Mouse (Mus musculus): ENCODE measurements around the gene Omt2a.
"Not testable (repeated sequence)": the region's sequence is repeated elsewhere in the genome, so short reads cannot be mapped to it uniquely, and the experiment has no call there.

The Omt2a gene

DNA sequence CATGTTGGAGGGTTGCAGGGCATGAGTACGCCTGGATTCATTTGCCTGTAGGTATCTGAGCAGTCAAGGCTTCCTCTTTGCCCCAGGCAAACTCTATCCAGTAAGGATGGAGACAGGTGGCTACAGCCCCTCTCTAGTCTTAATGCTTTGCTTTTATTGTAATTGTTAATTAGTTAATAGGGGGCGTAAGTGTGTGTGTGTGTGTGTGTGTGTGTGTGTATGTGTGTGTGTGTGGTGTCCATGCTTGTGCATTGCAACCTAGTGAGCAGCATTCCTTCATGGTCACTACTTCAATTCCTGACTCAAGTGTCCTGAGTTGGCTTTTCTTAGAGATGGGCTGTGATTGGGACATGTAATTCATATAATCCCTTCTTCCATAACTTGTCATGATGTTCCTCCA lies at the start of gene Omt2a:
TSS of gene Omt2a (minus strand) at position 101 of the 400 bp plus-strand sequence.
- no peak for DNase-seq

DNA sequence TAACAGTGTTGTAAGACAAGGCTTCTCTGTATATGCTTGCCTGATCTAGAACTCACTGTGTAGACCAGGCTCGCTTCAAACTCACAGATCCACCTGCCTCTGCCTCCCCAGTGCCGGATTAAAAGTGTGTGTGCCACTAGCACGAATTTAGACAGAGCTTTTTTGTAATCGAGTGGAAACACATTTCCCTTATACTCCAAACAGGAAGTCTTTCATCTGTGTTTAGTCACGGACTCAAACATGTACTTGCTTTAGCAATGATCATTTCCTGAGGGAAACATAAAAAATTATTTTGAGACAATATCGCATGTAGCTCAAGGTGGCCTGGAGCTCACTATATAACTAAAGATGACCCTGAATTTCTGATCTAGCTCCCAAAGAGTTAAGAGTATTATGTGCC lies 48.8 kb upstream of the Omt2a start:
- DNase-seq, result no peak

- no peak for DNase-seq
Measured at GRCm38 (mm10) chr9:78360484-78360872, 45.9 kb upstream of the Omt2a start.

DNA sequence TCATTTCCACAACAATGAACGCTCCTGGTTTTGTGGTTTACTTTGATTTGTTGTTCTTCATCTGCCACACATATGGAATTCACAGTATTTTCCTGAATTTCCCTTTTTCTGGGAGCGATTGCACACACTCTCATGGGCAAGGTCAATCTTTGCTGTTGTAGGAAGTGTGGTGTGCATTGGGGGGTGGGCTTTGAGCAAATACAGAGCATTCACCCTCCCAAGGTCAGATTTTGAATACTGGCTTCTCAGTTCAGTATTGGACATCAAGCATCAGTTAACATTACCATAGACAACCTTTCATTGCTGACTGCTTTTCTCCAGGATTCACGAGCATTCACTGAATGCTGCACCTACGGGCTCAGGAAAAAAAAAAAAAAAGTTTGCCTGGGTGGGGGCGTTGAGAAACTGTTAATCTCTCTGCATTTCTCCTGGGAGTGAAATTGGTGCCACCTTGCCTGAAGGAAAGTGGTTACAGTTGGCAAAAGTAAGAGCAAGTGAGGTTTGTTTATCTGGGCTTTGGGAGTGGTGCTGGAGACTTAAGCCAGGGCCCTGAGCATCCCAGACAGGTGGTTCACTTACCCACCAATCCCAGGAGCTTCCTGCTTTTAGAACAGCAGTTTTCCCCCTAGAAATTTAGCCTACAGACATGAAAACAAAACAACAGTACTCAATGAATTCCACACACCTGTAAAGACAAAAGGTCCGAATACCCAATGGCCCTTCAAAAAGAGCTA lies 45.3 kb upstream of the Omt2a start:
- no peak for DNase-seq

DNA sequence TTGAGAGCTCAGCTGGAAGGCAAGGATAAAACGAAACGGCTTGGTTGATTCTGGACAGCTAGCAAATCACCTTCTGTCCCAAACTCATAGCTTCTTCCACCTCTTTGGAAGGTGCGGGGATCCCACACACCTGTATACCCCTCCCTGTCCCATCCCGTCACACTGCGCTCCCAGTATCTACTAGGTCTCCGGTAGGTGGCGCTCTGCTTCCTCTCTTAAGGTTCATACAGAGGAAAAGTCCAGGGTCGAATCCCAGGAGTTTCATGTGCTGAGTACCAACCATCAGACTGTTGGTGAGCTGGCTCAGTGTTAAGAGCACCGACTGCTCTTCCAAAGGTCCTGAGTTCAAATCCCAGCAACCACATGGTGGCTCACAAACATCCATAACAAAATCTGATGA lies 43.5 kb upstream of the Omt2a start:
- DNase-seq, result peak; percentile 14

GRCm38 (mm10) chr9:78355611-78356010 lies 41.0 kb upstream of the Omt2a start, which contains the start of gene Gsta2:
Gene Gsta2, minus strand, starts transcription at chr9:78355788.
- no peak for DNase-seq

DNA sequence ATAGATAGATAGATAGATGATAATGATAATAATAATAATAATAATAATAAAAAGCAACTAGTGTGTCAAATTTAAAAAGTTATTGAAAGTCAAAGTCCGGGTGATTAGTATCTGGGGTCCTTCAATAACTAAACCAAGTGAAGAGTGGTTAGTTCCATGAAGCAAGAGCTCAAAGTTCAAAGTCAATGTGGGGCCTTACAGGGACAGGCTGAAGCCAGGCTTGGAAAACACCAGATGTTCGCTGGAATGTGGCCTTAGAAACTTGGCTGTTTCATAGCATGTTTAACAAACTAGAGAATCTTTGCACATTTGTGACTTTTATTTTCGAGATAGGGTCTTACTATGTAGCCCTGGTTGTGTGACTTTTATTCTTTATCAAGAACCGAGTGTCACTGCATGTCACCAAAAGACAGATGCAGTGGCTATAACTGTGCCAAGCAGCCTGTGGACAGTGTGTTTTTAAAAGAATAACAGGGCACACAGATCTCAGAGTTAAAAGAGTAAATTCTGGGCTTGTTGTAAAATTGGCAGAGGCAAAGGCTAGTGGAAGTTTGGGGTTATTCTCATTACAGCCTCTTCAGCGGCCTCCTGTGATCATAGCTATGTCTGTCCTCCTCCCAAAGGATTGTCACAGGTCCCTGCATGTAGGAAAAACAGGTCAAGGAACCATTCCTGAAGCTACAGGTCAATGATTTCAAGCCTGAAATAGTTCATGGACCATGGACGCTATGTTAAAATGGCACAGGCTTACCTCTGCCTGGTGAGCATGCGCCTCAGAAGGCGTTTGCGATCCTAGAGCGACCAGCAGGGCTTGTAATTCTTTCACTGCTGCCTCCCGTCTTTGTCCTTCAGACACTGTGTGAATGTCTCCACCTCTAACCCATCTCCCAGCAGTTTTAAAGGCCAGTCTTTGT lies 40.3 kb upstream of the Omt2a start:
- DNase-seq, result no peak

- DNase-seq, result no peak
Measured at GRCm38 (mm10) chr9:78351504-78352220, 37.1 kb upstream of the Omt2a start.

DNA sequence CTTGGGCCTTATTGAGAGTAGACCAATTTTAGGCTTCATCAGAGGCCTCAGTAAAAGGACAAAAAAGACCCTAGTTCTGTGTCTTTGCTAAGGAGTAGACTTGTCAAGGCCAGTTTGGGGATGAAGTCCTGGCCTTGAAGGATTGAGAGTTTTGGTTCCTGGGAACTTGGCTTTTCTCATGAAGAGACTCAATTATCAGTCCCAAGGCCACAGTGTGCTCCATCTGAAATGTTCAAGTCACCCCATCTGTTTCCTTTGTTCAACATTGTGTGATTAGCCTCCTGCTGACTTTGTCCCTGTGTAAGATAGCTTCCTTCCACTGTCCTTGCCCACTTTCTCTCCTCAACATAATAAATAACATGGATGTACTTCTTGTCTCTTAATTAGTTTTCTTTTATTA lies 35.4 kb upstream of the Omt2a start:
- DNase-seq, result not testable (repeated sequence)

- DNase-seq, result not testable (repeated sequence)
Measured at GRCm38 (mm10) chr9:78349141-78349540, 34.5 kb upstream of the Omt2a start.

GRCm38 (mm10) chr9:78348206-78349004 lies 33.8 kb upstream of the Omt2a start:
- not testable (repeated sequence) for DNase-seq

DNA sequence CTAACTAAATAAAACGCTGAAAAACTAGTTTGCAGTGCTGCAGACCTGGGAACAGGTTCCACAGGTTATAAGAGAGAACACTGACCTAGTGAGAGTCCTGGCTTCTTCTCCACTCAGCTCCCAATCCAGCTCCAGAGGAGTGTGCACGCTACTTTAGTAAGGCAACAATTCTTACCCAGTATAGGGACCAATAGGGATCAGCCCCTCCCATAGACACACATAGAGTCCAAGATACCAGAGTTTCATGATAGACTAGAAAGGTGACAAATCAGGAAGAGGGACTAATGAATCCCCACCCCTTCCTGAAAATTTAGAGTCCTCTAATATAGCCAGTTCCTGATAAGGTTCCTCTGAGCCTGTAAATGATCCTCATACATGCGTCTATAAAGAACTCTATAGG lies 32.4 kb upstream of the Omt2a start:
- DNase-seq, result no peak

GRCm38 (mm10) chr9:78345235-78345634 lies 30.6 kb upstream of the Omt2a start:
- DNase-seq, result not testable (repeated sequence)

- not testable (repeated sequence) for DNase-seq
Measured at GRCm38 (mm10) chr9:78343055-78343454, 28.5 kb upstream of the Omt2a start.

GRCm38 (mm10) chr9:78342494-78342893 lies 27.9 kb upstream of the Omt2a start:
- DNase-seq, result not testable (repeated sequence)

DNA sequence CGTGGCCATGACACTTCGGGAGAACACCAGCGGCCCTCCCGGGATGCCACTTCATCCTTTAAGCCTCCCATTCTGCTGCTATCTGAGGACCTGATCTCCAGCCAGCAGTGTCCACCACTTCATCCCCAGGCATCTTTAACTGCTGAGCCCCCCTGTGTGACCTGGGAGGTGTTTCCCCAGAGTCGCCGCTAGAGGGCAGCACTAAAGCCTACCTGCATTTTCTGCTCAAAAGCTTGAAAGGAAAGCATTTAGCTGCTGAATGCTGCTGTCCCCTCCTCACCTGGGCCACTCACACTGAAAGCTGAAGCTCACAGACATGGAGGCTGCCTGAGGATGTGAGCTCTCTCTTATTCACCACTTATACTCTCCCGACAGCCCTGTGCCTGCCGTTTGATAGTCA lies 25.7 kb upstream of the Omt2a start:
- DNase-seq, result not testable (repeated sequence)

DNA sequence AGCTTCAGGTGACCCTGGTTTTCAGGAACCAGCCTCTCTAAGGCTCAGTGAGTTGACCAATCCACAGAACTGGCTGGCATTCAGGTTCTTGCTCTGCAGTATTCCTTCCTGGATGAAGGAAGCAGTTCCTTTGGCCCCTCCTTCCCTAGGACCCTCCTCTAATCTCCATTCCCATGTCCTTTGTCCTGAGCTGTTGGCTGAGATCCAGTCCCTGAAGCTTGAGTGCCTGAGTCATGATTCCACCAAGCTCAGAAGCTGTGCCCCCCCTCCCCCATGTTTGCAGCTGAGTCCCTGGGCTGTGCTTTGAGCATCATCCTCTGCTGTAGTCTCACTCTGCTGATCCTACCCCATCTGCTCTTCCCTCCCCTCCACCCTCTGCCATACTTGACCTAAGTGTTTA lies 22.5 kb upstream of the Omt2a start:
- not testable (repeated sequence) for DNase-seq

DNA sequence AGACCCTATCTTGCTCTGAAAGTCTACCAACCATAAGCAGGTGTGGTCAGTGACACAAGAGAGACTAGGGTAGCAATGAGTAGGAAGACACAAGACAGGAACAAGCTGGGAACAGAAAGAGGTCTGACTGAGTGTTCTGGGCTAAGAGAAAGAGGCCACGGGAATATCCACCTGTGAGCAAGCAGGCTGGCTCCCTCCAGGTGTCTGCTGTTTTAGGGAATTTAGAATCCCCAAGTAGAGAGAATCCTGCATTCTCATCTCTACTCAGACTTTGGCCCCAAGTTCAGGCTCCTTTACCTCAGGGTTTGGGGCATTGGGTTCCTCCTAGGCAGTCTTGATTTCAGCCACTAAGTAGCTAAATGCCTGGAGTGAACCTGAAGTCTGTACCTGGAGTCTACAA lies 12.7 kb upstream of the Omt2a start, which contains the start of gene Omt2b:
TSS of gene Omt2b (plus strand) at position 301 of the 400 bp plus-strand sequence.
- DNase-seq, result not testable (repeated sequence)

DNA sequence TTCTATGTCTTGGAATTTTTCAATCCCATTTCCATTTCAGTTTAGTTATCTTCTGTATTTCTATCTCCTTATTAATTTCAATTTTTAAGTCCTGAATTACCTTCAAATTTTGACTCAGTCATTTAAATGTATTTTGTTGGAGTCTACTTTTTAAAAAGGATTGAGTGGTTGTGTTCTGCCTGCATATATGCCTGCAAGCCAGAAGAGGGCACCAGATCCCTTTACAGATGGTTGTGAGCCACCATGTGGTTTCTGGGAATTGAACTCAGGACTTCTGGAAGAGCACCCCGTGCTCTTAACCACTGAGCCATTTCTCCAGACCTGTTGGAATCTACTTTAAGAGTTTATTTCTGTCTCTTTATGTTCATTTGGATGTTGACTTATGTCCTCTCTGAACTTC lies 4.9 kb upstream of the Omt2a start:
- no peak for DNase-seq

DNA sequence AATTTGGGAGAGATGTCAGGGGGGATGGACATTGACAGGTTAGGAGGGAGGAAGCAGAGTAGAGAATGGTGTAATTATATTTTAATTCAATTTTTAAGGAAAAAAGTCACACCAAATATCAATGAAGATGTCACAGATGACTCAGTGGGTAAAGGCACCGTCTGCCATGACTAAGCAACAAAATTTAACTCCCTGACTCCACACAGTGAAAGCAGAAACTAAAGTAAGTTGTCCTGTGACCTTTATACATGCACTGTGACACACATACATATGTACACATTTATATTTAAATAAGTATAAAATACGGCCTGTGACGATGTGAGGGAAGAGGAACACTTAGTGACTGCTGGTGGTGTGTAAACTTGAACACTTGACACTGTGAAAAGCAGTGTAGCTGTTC lies 6.5 kb downstream of the Omt2a start:
- DNase-seq, result not testable (repeated sequence)

DNA sequence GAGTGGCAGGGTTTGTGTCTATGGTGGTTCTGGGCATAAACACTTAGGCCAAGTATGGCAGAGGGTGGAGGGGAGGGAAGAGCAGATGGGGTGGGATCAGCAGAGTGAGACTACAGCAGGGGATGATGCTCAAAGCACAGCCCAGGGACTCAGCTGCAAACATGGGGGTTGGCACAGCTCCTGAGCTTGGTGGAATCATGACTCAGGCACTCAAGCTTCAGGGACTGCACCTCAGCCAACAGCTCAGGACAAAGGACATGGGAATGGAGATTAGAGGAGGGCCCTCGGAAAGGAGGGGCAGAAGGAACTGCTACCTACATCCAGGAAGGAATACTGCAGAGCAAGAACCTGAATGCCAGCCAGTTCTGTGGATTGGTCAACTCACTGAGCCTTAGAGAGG lies 15.5 kb downstream of the Omt2a start:
- DNase-seq, result not testable (repeated sequence)

- no peak for DNase-seq
Measured at GRCm38 (mm10) chr9:78298232-78298631, 16.4 kb downstream of the Omt2a start.
